Mouse (Mus musculus) CH12.LX (cell line): ENCODE measurements around the gene Ccdc60. TPM values are rescaled to one million over a fixed set of nuclear protein-coding genes. Genes with fewer than 3 reads are reported as not detected.

Experiments
- DNase-seq: peaks from one replicate; pipeline ENCODE4 v3.0.0-alpha.2; 2013; ENCODE audit errors: extremely low read depth
- H3K27ac ChIP-seq: 2 replicates; pipeline ENCODE4 v1.5.1; 2012; ENCODE audit warnings: low read depth, mild to moderate bottlenecking, control low read depth, moderate library complexity; ENCODE audit not compliant: insufficient read depth
- H3K27me3 ChIP-seq: replicated peaks from 2 replicates; pipeline ENCODE3; 2012; ENCODE audit warnings: inconsistent platforms
- H3K36me3 ChIP-seq, 2 experiments: replicated peaks in 1 of 2; 2 replicates each; pipeline versions ENCODE3 to v1.6.1; 2012; ENCODE audit warnings: inconsistent platforms in 1 of 2, low read length in 1 of 2, mild to moderate bottlenecking in 1 of 2, mixed read lengths in 1 of 2, moderate library complexity in 1 of 2; ENCODE audit not compliant: control insufficient read depth in 1 of 2, insufficient read depth in 1 of 2
- H3K4me1 ChIP-seq, 2 experiments: 2 replicates each; pipeline ENCODE4 v1.6.1; 2012; ENCODE audit warnings: inconsistent platforms in 1 of 2, moderate library complexity in 1 of 2; ENCODE audit not compliant: insufficient read depth in 2 of 2, control insufficient read depth in 1 of 2
- H3K4me2 ChIP-seq: 2 replicates; pipeline ENCODE4 v1.6.1; 2012; ENCODE audit warnings: low read depth, mild to moderate bottlenecking, control low read depth; ENCODE audit not compliant: poor library complexity, insufficient read depth, severe bottlenecking
- H3K4me3 ChIP-seq, 3 experiments: fragments of 150-350 bp in 1 of 3; sonication (generic) in 1 of 3; replicated peaks in 1 of 3; 2 replicates each; pipeline versions ENCODE3 to v1.5.1; 2011 to 2012; ENCODE audit warnings: low read depth in 2 of 3, low read length in 2 of 3, mild to moderate bottlenecking in 2 of 3, moderate library complexity in 2 of 3, control low read depth in 1 of 3, improper control_type of control experiment in 1 of 3, inconsistent platforms in 1 of 3, mixed read lengths in 1 of 3; ENCODE audit not compliant: poor library complexity in 1 of 3
- H3K79me2 ChIP-seq: replicated peaks from 2 replicates; pipeline ENCODE4 v1.6.1; 2012; ENCODE audit warnings: mild to moderate bottlenecking, moderate library complexity; ENCODE audit not compliant: control insufficient read depth, poor library complexity, insufficient read depth, severe bottlenecking; ENCODE audit errors: extremely low read depth
- H3K9ac ChIP-seq: 2 replicates; pipeline ENCODE4 v1.6.1; 2012; ENCODE audit warnings: low read depth, mild to moderate bottlenecking, control low read depth, moderate library complexity; ENCODE audit not compliant: insufficient read depth
- H3K9me3 ChIP-seq: replicated peaks from 2 replicates; pipeline ENCODE3; 2012; ENCODE audit warnings: low read length, inconsistent platforms, mixed read lengths
- CHD1 ChIP-seq: IDR thresholded peaks from 2 replicates; pipeline ENCODE4 v1.6.1; 2012; ENCODE audit warnings: low read depth, low read length, improper control_type of control experiment, inconsistent platforms
- CHD2 ChIP-seq: IDR thresholded peaks from 2 replicates; pipeline ENCODE4 v1.6.1; 2011; ENCODE audit warnings: low read length, improper control_type of control experiment
- EP300 ChIP-seq: IDR thresholded peaks from 2 replicates; pipeline ENCODE4 v1.6.1; 2011; ENCODE audit warnings: low read length, improper control_type of control experiment
- IRF4 ChIP-seq: IDR thresholded peaks from 2 replicates; pipeline ENCODE4 v1.6.1; 2014; ENCODE audit warnings: low read depth, mild to moderate bottlenecking, inconsistent platforms, low read length, improper control_type of control experiment
- JUND ChIP-seq: conservative IDR thresholded peaks from 2 replicates; pipeline ENCODE4 v1.6.1; 2011; ENCODE audit warnings: low read depth, low read length, improper control_type of control experiment
- MAX ChIP-seq: IDR thresholded peaks from 2 replicates; pipeline ENCODE4 v1.6.1; 2011; ENCODE audit warnings: low read length, improper control_type of control experiment
- MAZ ChIP-seq: IDR thresholded peaks from 2 replicates; pipeline ENCODE4 v1.6.1; 2012; ENCODE audit warnings: low read depth, mild to moderate bottlenecking, inconsistent platforms, low read length, improper control_type of control experiment, moderate library complexity
- MEF2A ChIP-seq: IDR thresholded peaks from 2 replicates; pipeline ENCODE4 v1.6.1; 2014; ENCODE audit warnings: low read depth, mild to moderate bottlenecking, inconsistent platforms, low read length, improper control_type of control experiment, borderline replicate concordance
- NELFE ChIP-seq: IDR thresholded peaks from 2 replicates; pipeline ENCODE4 v1.6.1; 2011; ENCODE audit warnings: low read depth, low read length, improper control_type of control experiment
- NRF1 ChIP-seq: IDR thresholded peaks from 2 replicates; pipeline ENCODE4 v1.6.1; 2014; ENCODE audit warnings: low read depth, mild to moderate bottlenecking, inconsistent platforms, low read length, improper control_type of control experiment, moderate library complexity
- PAX5 ChIP-seq: IDR thresholded peaks from 2 replicates; pipeline ENCODE4 v1.6.1; 2012; ENCODE audit warnings: low read length, inconsistent platforms, mixed read lengths
- POLR2A ChIP-seq: IDR thresholded peaks from 2 replicates; pipeline ENCODE4 v1.6.1; 2011; ENCODE audit warnings: low read depth, mild to moderate bottlenecking, improper control_type of control experiment, low read length
- SIN3A ChIP-seq: IDR thresholded peaks from 2 replicates; pipeline ENCODE4 v1.6.1; 2012; ENCODE audit warnings: low read length, improper control_type of control experiment, inconsistent platforms
- TBP ChIP-seq: conservative IDR thresholded peaks from 2 replicates; pipeline ENCODE4 v1.6.1; 2011; ENCODE audit warnings: low read depth, low read length, improper control_type of control experiment
- UBTF ChIP-seq: IDR thresholded peaks from 2 replicates; pipeline ENCODE4 v1.6.1; 2012; ENCODE audit warnings: low read depth, mild to moderate bottlenecking, inconsistent platforms, low read length, improper control_type of control experiment, moderate library complexity
- USF1 ChIP-seq: IDR thresholded peaks from 2 replicates; pipeline ENCODE4 v1.6.1; 2014; ENCODE audit warnings: low read depth, mild to moderate bottlenecking, inconsistent platforms, low read length, improper control_type of control experiment
- USF2 ChIP-seq: conservative IDR thresholded peaks from 2 replicates; pipeline ENCODE4 v1.6.1; 2011; ENCODE audit warnings: low read depth, low read length, improper control_type of control experiment
- ZC3H11A ChIP-seq: IDR thresholded peaks from 2 replicates; pipeline ENCODE4 v1.6.1; 2012; ENCODE audit warnings: low read depth, mild to moderate bottlenecking, inconsistent platforms, low read length, improper control_type of control experiment
- ZMIZ1 ChIP-seq: IDR thresholded peaks from 2 replicates; pipeline ENCODE4 v1.6.1; 2012; ENCODE audit warnings: low read depth, mild to moderate bottlenecking, inconsistent platforms, low read length, improper control_type of control experiment
- ZNF384 ChIP-seq: IDR thresholded peaks from 2 replicates; pipeline ENCODE4 v1.6.1; 2012; ENCODE audit warnings: low read depth, low read length, improper control_type of control experiment, inconsistent platforms
- dilution Hi-C: fragments of 300-500 bp; cut with MboI; formaldehyde crosslinking; loops from 2 replicates; pipeline ENCODE4 v1.14.3; 2020; ENCODE audit warnings: low sequenced_read_pairs; ENCODE audit not compliant: extremely low pct_unique_long_range_greater_than_20kb, extremely low pct_ligation_motif_present
- in situ Hi-C: fragments of 300-500 bp; cut with MboI; formaldehyde crosslinking; loops from 3 replicates; pipeline ENCODE4 v1.14.3; 2019; ENCODE audit warnings: low sequenced_read_pairs, low pct_ligation_motif_present, low pct_unique_long_range_greater_than_20kb, mixed read lengths
- polyA plus RNA-seq: library from polyadenylated mRNA; unstranded; fragments of >175 nt; gene quantifications from 2 replicates; pipeline ENCODE4 v1.2.1, GENCODE M21; 2012; ENCODE audit warnings: low read depth; ENCODE audit not compliant: insufficient read length
- total RNA-seq, 2 experiments: library from RNA; depleted of rRNA; stranded (reverse); fragments of 300-350 nt in 1 of 2; fragments of >200 nt in 1 of 2; gene quantifications; 2 replicates each; pipeline ENCODE4 v1.2.3; 2012 to 2014

The Ccdc60 gene
- total and polyA plus RNA-seq, 3 experiments: not detected

DNA sequence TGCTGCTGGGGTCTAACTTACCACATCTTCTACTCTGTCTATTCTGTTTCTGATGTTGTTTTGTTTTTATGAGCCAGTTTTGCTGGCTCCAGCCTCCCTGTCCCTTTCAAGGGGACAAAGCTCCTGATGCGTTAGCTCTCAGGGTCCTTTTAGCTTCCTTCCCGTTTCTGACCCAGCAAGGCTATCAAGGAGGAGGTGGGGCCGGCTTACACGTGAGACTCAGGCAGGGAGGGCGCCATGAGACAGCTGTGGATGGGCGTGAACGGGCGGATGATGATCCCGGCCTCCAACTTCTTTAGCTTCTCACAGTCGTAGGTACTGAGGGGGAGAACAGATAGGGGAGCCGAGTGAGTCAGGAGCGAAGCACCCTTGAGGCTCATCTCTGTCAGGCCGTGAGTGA lies 108.2 kb downstream of the Ccdc60 start:
- TF ChIP-seq MAX: no peak
- no peak for TF ChIP-seq ZNF384
- no peak for TF ChIP-seq CHD1
- no peak for TF ChIP-seq UBTF
- Histone ChIP-seq H3K9ac (no peak overlapping the region), H3K9me3 (peaks cover 79% of the 10 kb centered on the region), H3K4me3 (no peak overlapping the region), H3K27me3 (no peaks in the 10 kb centered on the region), H3K79me2 (no peaks in the 10 kb centered on the region), H3K27ac (no peak overlapping the region), H3K4me2 (no peak overlapping the region), H3K4me1 (no peaks in the 10 kb centered on the region), H3K36me3 (no peaks in the 10 kb centered on the region)
- dilution Hi-C loops: no loop called here
- DNase-seq: no peak
- in situ Hi-C loops: no loop called here

DNA sequence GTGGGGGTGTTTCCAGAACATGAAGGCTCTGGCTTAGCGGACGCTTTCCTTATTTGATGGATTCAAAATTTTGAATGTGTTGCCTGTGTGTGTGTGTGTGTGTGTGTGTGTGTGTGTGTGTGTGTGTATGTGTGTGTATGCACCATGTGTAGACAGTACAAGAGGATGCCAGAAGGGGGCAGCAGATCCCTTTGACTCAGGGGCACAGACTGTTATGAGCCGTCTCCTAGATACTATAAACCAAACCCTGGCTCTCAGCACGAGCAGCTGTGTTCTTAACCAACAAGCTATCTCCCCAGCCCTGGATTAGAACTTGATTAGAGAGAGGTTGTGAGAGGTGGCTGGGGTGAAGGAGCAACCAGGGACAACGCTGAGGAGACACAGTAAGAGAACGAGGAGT lies 117.1 kb downstream of the Ccdc60 start:
- Histone ChIP-seq H3K4me1 (no peaks in the 10 kb centered on the region), H3K27me3 (no peaks in the 10 kb centered on the region), H3K9me3 (peaks cover 82% of the 10 kb centered on the region), H3K4me2 (no peak overlapping the region), H3K27ac (no peak overlapping the region)
- in situ Hi-C loops: no loop called here
- no peak for DNase-seq
- TF ChIP-seq CHD2 (no peak), EP300 (no peak), JUND (no peak), PAX5 (no peak), POLR2A (no peak), MEF2A (no peak), CHD1 (no peak), NELFE (no peak), USF1 (no peak), ZMIZ1 (no peak), TBP (no peak), IRF4 (no peak), SIN3A (no peak), USF2 (no peak), NRF1 (no peak), MAZ (no peak), ZC3H11A (no peak)
- TF ChIP-seq, all 38 proteins: peak for 0
- H3K79me2 ChIP-seq: no peaks in the 10 kb centered on the region
- no peaks in the 10 kb centered on the region for H3K36me3 ChIP-seq
- dilution Hi-C loops: no loop called here
- no peak overlapping the region for H3K9ac ChIP-seq
- H3K4me3 ChIP-seq: no peak overlapping the region
